Comparison of ENCODE assay signal across 8 mouse cellular contexts in genomic region chr2:92423156-92423555, GRCm38 (mm10). TPM values are rescaled to one million over a fixed set of nuclear protein-coding genes. Genes with fewer than 3 reads are reported as not detected.
A peak's percentile ranks its signal among the peaks of the same experiment; 100 is the strongest.
DNase-seq lines count a peak whose midpoint lies in the region; ATAC-seq and TF ChIP-seq lines count a peak whose summit lies in the region.

No protein-coding gene starts in this region.

- ATAC-seq in hindbrain, postnatal 0 days: no peak
- no peak for ATAC-seq in megakaryocyte, adult 5-6 weeks (ENCODE audit: poor library complexity, severe bottlenecking)

- H3K27me3 ChIP-seq in hindbrain, postnatal 0 days (ENCODE audit: insufficient read depth, low read length): no peaks in the 10 kb centered on the region

- peak overlapping the region; percentile 2 for H3K4me3 ChIP-seq in gastrocnemius, adult 2 months
- H3K4me3 ChIP-seq in left cerebral cortex, adult 2 months: no peak overlapping the region
- no peak overlapping the region for H3K4me3 ChIP-seq in brown adipose tissue, adult 24 weeks (ENCODE audit: insufficient read depth, low read depth, low read length)
- H3K4me3 ChIP-seq in hindbrain, postnatal 0 days (ENCODE audit: low read length): no peak overlapping the region

- no peaks in the 10 kb centered on the region for H3K9me3 ChIP-seq in hindbrain, postnatal 0 days (ENCODE audit: low read length)

- H3K27ac ChIP-seq in gastrocnemius, adult 2 months: peak overlapping the region; percentile 97
- peak overlapping the region; percentile 87 for H3K27ac ChIP-seq in left cerebral cortex, adult 2 months
- H3K27ac ChIP-seq in brown adipose tissue, adult 24 weeks (replicated peaks; ENCODE audit: low read depth, low read length): peak overlapping the region; percentile 91
- peak overlapping the region; percentile 85; the same call in 1 of the 2 replicates for H3K27ac ChIP-seq in hindbrain, postnatal 0 days

- peaks cover 54% of the 10 kb centered on the region for H3K4me1 ChIP-seq in brown adipose tissue, adult 24 weeks (ENCODE audit: control insufficient read depth, insufficient read depth, insufficient read length, low read length)
- peaks cover 39% of the 10 kb centered on the region for H3K4me1 ChIP-seq in hindbrain, postnatal 0 days (ENCODE audit: insufficient read depth, low read length)

- H3K36me3 ChIP-seq in hindbrain, postnatal 0 days (ENCODE audit: insufficient read depth, low read length): peaks cover 45% of the 10 kb centered on the region; the same call in 1 of the 2 replicates

- no peak overlapping the region for H3K9ac ChIP-seq in hindbrain, postnatal 0 days (replicated peaks; ENCODE audit: low read length)

- no peak for DNase-seq in gastrocnemius, adult 2 months
- no peak for DNase-seq in gastrocnemius, postnatal 10 days
- no peak for DNase-seq in left cerebral cortex, adult 2 months (ENCODE audit: extremely low spot score in 1 of 2, low spot score in 2 of 2)
- DNase-seq in left cerebral cortex, adult 18-20 months (ENCODE audit: low spot score in 2 of 2): no peak
- no peak for DNase-seq in hindbrain, postnatal 0 days (ENCODE audit: low spot score)
- no peak for DNase-seq in adrenal gland, postnatal 14 days

- TF ChIP-seq CTCF in gastrocnemius, adult 2 months (IDR thresholded peaks at IDR 0.05): no peak
- TF ChIP-seq CTCF in left cerebral cortex, adult 2 months (IDR thresholded peaks at IDR 0.05): no peak
- no peak for TF ChIP-seq CTCF in hindbrain, postnatal 0 days (IDR thresholded peaks at IDR 0.05; ENCODE audit: low read depth)

- no peak overlapping the region for H3K4me2 ChIP-seq in hindbrain, postnatal 0 days (ENCODE audit: low read depth, low read length)

- intact Hi-C loops in gastrocnemius, adult 2 months (cut with DNase I): loop anchor here (5.0 kb wide), 1 partner anchor 46 kb away; no protein-coding TSS in a partner anchor
- intact Hi-C loops in left cerebral cortex, adult 2 months (cut with DNase I): no loop called here

- 83% methylated on average over 9 of the region's 9 CpGs for WGBS in hindbrain, postnatal 0 days

RNA-seq across cellular contexts. Expression of gene Cry2, which starts 10.7 kb away (rescaled TPM):
- 10 to 100 TPM; 12.5 to 26.8 TPM for total RNA-seq in gastrocnemius, adult 2 months (2021)
- 10 to 100 TPM; 35.7 to 42.7 TPM for total RNA-seq in gastrocnemius, postnatal 10 days (2021)
- 100 to 1,000 TPM; 126 to 129 TPM for total RNA-seq in left cerebral cortex, adult 2 months (2021)
- total RNA-seq in left cerebral cortex, adult 18-20 months (2021): 100 to 1,000 TPM; 124 to 136 TPM
- polyA plus RNA-seq in brown adipose tissue, adult 24 weeks (2012; ENCODE audit: insufficient read depth, insufficient read length, missing spikeins): 11.7 and 14.6 TPM in 2 replicates
- total RNA-seq in hindbrain, postnatal 0 days (2014; rRNA removed): 43.8 and 45.5 TPM in 2 replicates
- 50.6 and 52.0 TPM in 2 replicates for polyA plus RNA-seq in hindbrain, postnatal 0 days (2015; fragmentation: Nextera tagmentation; extraction: Ambion mirVana)
- 3.5 and 4.1 TPM in 2 replicates for total RNA-seq in megakaryocyte, adult 5-6 weeks (2015)
- total RNA-seq in megakaryocyte, adult 5-6 weeks (2017): 3.2 and 4.3 TPM in 2 replicates
- 31.8 and 37.3 TPM in 2 replicates for total RNA-seq in adrenal gland, postnatal 14 days (2021)

RNA-seq across cellular contexts. Expression of gene Mapk8ip1, which starts 22.1 kb away (rescaled TPM):
- 1 to 10 TPM; 3.0 to 3.9 TPM for total RNA-seq in gastrocnemius, adult 2 months (2021)
- 10 to 100 TPM; 24.1 to 27.2 TPM for total RNA-seq in gastrocnemius, postnatal 10 days (2021)
- 100 to 1,000 TPM; 340 to 364 TPM for total RNA-seq in left cerebral cortex, adult 2 months (2021)
- 100 to 1,000 TPM; 345 to 351 TPM for total RNA-seq in left cerebral cortex, adult 18-20 months (2021)
- polyA plus RNA-seq in brown adipose tissue, adult 24 weeks (2012; ENCODE audit: insufficient read depth, insufficient read length, missing spikeins): 9.4 and 9.6 TPM in 2 replicates
- total RNA-seq in hindbrain, postnatal 0 days (2014; rRNA removed): 361 and 373 TPM in 2 replicates
- polyA plus RNA-seq in hindbrain, postnatal 0 days (2015; fragmentation: Nextera tagmentation; extraction: Ambion mirVana): 177 and 182 TPM in 2 replicates
- total RNA-seq in megakaryocyte, adult 5-6 weeks (2015): not detected in 2 replicates
- 0.04 TPM in 1 of 2 replicates, not detected in the other for total RNA-seq in megakaryocyte, adult 5-6 weeks (2017)
- total RNA-seq in adrenal gland, postnatal 14 days (2021): 21.2 and 22.8 TPM in 2 replicates

RNA-seq across cellular contexts. Expression of gene Slc35c1, which starts 37.2 kb away (rescaled TPM):
- total RNA-seq in gastrocnemius, adult 2 months (2021): 1 to 10 TPM; 4.9 to 5.1 TPM
- total RNA-seq in gastrocnemius, postnatal 10 days (2021): 1 to 10 TPM; 5.9 to 6.7 TPM
- 10 to 100 TPM; 16.1 to 16.9 TPM for total RNA-seq in left cerebral cortex, adult 2 months (2021)
- total RNA-seq in left cerebral cortex, adult 18-20 months (2021): 10 to 100 TPM; 15.9 to 18.0 TPM
- polyA plus RNA-seq in brown adipose tissue, adult 24 weeks (2012; ENCODE audit: insufficient read depth, insufficient read length, missing spikeins): 2.9 and 5.5 TPM in 2 replicates
- 11.0 and 12.7 TPM in 2 replicates for total RNA-seq in hindbrain, postnatal 0 days (2014; rRNA removed)
- 12.7 and 16.4 TPM in 2 replicates for polyA plus RNA-seq in hindbrain, postnatal 0 days (2015; fragmentation: Nextera tagmentation; extraction: Ambion mirVana)
- total RNA-seq in megakaryocyte, adult 5-6 weeks (2015): 82.5 and 84.8 TPM in 2 replicates
- 28.7 and 42.0 TPM in 2 replicates for total RNA-seq in megakaryocyte, adult 5-6 weeks (2017)
- total RNA-seq in adrenal gland, postnatal 14 days (2021): 15.6 and 19.5 TPM in 2 replicates

RNA-seq across cellular contexts. Expression of gene 1700029I15Rik, which starts 40.8 kb away (rescaled TPM):
- 1 to 10 TPM in 1 of 2 experiments, under 1 TPM in 1; 0.69 to 1.1 TPM for total RNA-seq in gastrocnemius, adult 2 months (2021)
- 1 to 10 TPM in 1 of 2 experiments, under 1 TPM in 1; 0.80 to 1.9 TPM for total RNA-seq in gastrocnemius, postnatal 10 days (2021)
- 1 to 10 TPM; 5.3 TPM for total RNA-seq in left cerebral cortex, adult 2 months (2021)
- total RNA-seq in left cerebral cortex, adult 18-20 months (2021): 1 to 10 TPM; 3.8 to 5.9 TPM
- polyA plus RNA-seq in brown adipose tissue, adult 24 weeks (2012; ENCODE audit: insufficient read depth, insufficient read length, missing spikeins): 3.3 and 4.1 TPM in 2 replicates
- total RNA-seq in hindbrain, postnatal 0 days (2014; rRNA removed): 1.6 and 1.8 TPM in 2 replicates
- 4.0 and 4.9 TPM in 2 replicates for polyA plus RNA-seq in hindbrain, postnatal 0 days (2015; fragmentation: Nextera tagmentation; extraction: Ambion mirVana)
- total RNA-seq in megakaryocyte, adult 5-6 weeks (2015): 2.6 and 3.5 TPM in 2 replicates
- total RNA-seq in megakaryocyte, adult 5-6 weeks (2017): 1.5 and 3.1 TPM in 2 replicates
- total RNA-seq in adrenal gland, postnatal 14 days (2021): 9.6 and 9.7 TPM in 2 replicates

RNA-seq across cellular contexts. Expression of gene Large2, which starts 48.5 kb away (rescaled TPM):
- total RNA-seq in gastrocnemius, adult 2 months (2021): under 1 TPM in 1 of 2 experiments, not detected in 1; 0.64 TPM
- total RNA-seq in gastrocnemius, postnatal 10 days (2021): under 1 TPM; 0.40 to 0.70 TPM
- 1 to 10 TPM in 1 of 2 experiments, under 1 TPM in 1; 0.72 to 1.0 TPM for total RNA-seq in left cerebral cortex, adult 2 months (2021)
- 1 to 10 TPM in 1 of 2 experiments, not detected in 1; 1.0 TPM for total RNA-seq in left cerebral cortex, adult 18-20 months (2021)
- polyA plus RNA-seq in brown adipose tissue, adult 24 weeks (2012; ENCODE audit: insufficient read depth, insufficient read length, missing spikeins): 1.9 TPM in 1 of 2 replicates, not detected in the other
- total RNA-seq in hindbrain, postnatal 0 days (2014; rRNA removed): 0.11 and 0.16 TPM in 2 replicates
- polyA plus RNA-seq in hindbrain, postnatal 0 days (2015; fragmentation: Nextera tagmentation; extraction: Ambion mirVana): 1.8 and 2.1 TPM in 2 replicates
- not detected in 2 replicates for total RNA-seq in megakaryocyte, adult 5-6 weeks (2015)
- total RNA-seq in megakaryocyte, adult 5-6 weeks (2017): not detected in 2 replicates
- total RNA-seq in adrenal gland, postnatal 14 days (2021): 1.6 and 2.7 TPM in 2 replicates

Comparison
In these comparisons a context has a peak if more than half of its experiments do, and no peak if none do; other contexts are left out.
1. RNA of gene Mapk8ip1, which starts 22.1 kb away (total RNA-seq): 361 to 373 TPM in hindbrain, postnatal 0 days, 340 to 364 TPM in left cerebral cortex, adult 2 months and 345 to 351 TPM in left cerebral cortex, adult 18-20 months; 24.1 to 27.2 TPM in gastrocnemius, postnatal 10 days, 21.2 to 22.8 TPM in adrenal gland, postnatal 14 days, 3.0 to 3.9 TPM in gastrocnemius, adult 2 months and 0.04 TPM in megakaryocyte, adult 5-6 weeks; every median in the first group is over 10 times any median in the second.
2. Peak in every context shown above with its lines, with median percentiles within 50 percentile points of each other: H3K27ac ChIP-seq.